Mouse (Mus musculus) large intestine, adult 2 months (tissue): ENCODE results near the gene Mtm1. TPM values are rescaled to one million over a fixed set of nuclear protein-coding genes. Genes with fewer than 3 reads are reported as not detected.

Source experiments
- DNase-seq: peaks from one replicate; pipeline ENCODE4 v3.0.0-alpha.2; 2012; ENCODE audit warnings: low read depth, low spot score
- WGBS: fragments of 180-500 bp; shearing (Covaris S2); methylation state at CpG from one replicate; pipeline ENCODE4 v1.1.7; 2018; 5-methylcytosine and 5-hydroxymethylcytosine counted together
- polyA plus RNA-seq: library from polyadenylated mRNA; depleted of rRNA; stranded (reverse); fragments of >200 nt; gene quantifications from 2 replicates; pipeline ENCODE4 v1.2.3, GENCODE M21; 2012; rRNA removed

The Mtm1 gene
- 6.4 and 8.4 TPM in 2 replicates for polyA plus RNA-seq

DNA sequence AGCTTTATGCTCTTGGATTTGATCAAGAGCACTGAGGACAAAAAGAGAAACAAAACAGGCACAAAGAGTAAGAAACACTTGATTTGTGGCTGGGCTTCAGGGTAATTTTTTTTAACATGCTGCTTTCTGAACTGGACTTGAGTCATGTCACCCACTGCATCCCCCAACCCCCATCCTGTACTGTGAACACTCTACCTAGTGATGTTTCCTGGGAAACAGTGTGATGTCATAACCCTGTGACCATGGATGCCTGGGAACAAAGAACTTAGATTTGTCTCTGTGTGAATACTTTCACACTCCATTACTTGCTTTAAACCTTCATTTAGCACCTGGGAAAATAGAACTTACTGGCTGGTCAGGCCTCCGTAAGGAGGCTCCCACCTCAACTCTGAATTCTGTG, at the start of gene Mtm1:
Gene Mtm1 (plus strand): TSS at position 301 of the 400 bp plus-strand sequence.
- 94% methylated on average over 1 of the region's 1 CpGs for WGBS

GRCm38 (mm10) chrX:71181526-71181925, 29.0 kb upstream of the Mtm1 start:
- WGBS = 84% methylated on average over 3 of the region's 3 CpGs
- DNase-seq = no peak

More for the DNA sequence above, at the start of gene Mtm1:
- no peak for DNase-seq

GRCm38 (mm10) chrX:71183671-71184070, 26.9 kb upstream of the Mtm1 start:
- DNase-seq = no peak
- WGBS = 72% methylated on average over 4 of the region's 4 CpGs

DNA sequence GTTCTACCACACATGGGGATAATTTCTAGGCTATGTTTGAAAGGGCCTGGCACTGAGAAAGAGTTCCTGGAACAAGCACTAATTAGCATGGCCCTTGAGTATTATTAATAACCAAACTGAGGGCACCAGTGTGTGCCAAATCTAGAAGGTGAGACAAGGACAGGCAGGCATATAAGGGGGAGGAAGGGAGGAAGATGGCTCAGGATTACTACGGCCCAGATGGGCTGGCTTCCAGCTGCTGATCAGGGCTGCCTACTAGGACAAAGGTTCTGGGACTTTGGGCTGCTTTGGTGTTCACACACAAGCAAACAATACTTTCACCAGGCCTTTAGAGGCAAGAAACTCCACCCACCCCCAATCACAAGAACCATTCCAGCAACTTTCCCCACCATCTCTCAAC, 24.2 kb upstream of the Mtm1 start:
- WGBS = 54% methylated on average over 1 of the region's 1 CpGs
- no peak for DNase-seq

DNA sequence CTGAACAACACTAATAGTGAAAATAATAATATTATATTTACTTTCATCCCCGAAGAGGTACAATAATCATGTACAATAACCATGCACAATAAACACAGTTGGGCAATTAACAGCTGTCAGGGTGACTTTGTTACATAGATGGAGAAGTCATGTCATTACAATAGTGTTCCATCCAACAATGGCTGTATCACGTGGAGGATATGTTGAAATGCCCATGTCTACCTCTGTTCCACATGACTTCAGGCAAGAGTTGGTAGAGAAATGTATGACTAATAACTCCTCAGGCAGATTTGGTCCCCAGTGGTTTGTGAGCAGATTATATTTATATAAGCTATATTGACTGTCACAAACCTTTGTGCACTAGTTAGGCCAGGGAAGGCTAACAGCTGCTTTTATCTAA, 5.8 kb upstream of the Mtm1 start:
- DNase-seq = no peak
- WGBS = 51% methylated on average over 2 of the region's 2 CpGs

DNA sequence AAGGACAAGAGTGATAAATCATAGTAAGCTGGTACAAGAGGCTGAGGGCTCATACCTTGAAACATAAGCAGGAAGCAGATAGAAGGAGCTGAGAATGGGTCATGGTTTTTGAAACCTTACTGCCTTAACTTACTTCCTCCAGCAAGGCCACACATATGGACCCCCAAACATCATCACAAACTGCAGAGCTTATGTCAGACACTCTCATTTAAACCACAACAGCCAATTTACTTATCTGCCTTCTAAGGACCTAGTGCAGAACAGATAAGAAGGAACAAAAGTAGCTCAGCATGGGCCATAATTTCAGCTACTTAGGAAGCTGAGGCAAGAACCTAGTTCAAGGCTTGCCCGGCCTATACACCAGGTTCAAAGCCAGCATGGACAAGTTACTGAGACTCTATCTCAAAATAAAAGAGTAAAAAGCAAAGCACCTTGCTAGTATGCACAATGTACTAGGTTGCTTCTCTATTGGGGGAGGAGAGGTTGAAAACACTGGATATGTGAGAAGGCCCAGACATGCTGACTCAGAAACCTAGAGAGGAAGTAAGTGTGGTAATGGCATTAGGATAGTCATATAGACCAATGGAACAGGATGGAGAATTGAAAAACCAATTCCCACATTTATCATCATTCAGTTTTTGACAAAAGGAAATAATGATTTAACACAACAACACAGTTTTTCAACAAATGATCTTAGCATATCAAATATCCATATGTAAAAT, 4.6 kb upstream of the Mtm1 start:
- DNase-seq = no peak
- 92% methylated on average over 1 of the region's 1 CpGs for WGBS

GRCm38 (mm10) chrX:71206595-71206994, 4.0 kb upstream of the Mtm1 start:
- 46% methylated on average over 1 of the region's 1 CpGs for WGBS
- no peak for DNase-seq

DNA sequence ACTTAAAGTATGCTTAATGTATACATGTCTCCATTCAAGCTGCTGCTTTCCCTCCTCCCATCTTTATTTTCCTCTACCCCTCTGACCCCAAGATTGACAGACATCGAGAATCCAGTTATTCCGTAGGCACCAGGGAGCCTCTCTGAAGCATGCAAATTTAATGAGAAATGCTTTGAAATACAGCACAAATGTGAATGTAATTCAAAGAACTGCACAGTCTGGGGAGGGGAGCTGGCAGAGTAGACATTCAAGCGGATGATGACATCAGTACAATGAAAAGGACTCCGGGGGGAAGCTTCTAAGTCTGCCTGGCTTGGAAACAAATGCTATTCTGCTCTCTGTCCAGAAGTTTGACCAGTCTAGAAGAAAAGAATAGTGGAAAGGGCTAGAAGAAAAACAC, 2.3 kb downstream of the Mtm1 start:
- WGBS = 71% methylated on average over 4 of the region's 4 CpGs
- DNase-seq = no peak

DNA sequence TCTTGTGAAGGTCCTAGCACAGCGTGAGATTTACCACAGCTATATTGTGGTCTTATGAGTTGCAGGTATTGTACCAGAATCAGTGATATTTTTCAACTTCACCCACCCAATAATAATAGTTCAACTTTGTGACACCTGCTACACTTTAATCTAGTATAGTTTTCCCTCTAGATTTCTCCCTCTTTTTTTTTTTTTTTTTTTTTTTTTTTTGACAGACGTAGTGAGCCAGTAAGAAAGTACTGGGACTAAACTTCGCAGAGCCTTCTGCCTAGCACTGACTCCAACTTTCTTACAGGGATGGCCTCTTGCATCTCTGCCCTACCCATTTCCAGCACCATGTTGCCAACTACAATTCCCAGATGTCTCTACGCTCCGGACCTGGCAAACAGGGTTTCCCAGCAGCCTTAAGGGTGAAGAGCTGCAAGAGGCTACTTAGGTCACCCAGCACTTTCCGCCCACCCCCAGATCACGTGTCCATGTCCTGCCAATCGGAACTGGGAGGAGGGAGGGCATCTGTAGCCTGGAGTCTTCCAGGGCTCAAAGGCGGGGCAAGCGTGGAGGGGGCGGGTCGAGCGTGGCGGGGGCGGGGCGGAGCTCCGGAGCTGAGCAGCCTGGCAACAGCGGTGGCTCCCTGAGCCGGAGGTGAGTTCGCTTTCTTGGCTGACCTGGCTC, 4.0 kb downstream of the Mtm1 start:
- WGBS = 16% methylated on average over 20 of the region's 20 CpGs
- peak; percentile 83 for DNase-seq

GRCm38 (mm10) chrX:71215113-71215708, 4.6 kb downstream of the Mtm1 start:
- WGBS = 16% methylated on average over 27 of the region's 27 CpGs
- DNase-seq = no peak

DNA sequence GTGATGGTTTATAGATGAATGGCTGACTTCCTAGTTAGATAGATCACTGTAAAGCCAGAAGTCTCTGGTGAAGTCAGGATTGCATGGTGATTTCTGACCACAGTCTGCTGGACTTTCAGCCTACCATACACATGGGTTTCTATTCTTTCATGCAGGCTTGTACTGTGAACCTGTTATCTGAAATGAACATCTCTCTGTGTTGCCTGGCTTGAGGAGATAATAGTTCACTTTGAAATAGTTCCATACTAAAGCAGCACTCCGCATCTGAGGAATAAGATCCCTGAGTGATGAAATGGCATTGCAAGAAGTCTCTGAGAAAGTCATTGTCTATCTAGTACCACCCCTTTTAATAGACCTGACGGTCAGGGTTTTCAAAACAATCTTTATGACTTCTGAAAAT, 6.3 kb downstream of the Mtm1 start:
- WGBS = 55% methylated on average over 2 of the region's 2 CpGs
- DNase-seq = no peak

DNA sequence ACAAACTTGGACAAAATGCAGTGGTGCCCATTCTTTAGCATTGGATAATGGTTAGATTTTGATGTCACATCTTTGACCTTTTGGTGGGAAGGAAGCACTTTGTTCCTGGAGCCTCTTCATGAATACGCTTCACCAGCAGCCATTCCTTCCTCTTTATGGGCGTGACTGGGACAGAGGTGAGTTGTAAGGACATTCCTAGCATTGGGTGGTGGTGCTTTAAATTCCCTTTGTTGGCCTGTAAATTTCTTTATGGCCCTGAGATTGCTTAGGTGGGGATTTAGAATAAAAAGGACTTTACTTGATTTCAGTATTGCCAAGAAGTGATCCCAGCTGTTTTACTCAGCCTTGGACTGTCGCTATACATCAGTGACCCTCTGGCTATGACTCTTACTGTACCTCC, 8.3 kb downstream of the Mtm1 start:
- DNase-seq = peak; percentile 56
- WGBS = 46% methylated on average over 3 of the region's 3 CpGs

DNA sequence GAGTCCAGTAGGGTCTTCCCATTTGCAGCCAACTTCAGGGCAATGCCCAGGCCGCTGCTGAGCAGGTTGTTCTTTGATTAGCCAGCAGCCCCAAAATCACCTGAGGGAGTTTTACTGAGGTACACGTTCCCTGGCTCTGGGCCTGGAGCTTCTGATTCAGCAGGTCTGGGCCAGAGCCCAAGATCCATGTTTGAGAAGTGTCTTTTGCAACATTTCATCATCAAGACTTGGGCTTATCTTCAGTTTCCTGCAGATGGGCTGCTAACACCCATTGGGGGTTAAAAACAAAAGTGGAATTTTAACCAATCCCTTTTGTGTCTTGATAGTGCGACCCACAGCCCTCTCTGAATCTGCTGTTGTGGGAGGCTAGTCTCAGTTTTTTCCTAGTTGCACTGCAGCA, 10.3 kb downstream of the Mtm1 start:
- WGBS = 29% methylated on average over 3 of the region's 3 CpGs
- no peak for DNase-seq

DNA sequence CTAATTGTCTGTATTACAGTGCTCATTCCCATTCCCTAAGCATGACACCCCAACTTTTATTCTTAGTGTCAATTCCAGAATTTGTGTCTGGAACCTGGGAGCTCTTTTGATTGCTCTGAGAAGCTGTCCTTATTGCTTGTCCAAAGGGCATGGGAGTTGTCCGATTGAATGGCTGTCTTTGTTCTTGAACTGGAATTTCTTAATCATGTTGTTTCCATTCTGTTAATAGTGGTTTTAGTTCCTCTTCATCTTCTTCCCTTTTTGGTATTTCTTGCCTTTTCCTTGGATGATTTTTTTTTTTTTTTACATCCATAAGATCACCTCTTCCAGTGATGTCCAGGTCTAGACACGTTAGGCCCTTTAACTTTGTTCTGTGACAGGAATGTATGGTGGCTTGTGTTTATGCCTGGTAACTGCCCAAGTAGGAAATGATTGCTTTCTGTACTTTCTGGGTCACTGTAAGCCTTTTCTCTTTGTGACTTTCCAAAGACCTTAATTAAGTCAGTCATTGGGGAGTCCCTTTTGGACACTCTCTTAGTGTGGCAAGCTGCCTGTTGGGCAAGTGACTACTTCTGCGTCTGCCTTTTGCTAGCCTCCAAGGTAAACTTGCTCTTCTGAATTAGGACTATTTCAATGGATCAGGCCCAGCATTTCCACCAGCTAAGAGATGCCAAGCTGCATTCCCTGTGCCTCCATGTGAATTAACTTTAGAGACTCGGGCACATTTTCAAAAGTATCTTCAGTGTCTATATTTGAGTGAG, 12.3 kb downstream of the Mtm1 start:
- no peak for DNase-seq
- WGBS = 52% methylated on average over 4 of the region's 4 CpGs

DNA sequence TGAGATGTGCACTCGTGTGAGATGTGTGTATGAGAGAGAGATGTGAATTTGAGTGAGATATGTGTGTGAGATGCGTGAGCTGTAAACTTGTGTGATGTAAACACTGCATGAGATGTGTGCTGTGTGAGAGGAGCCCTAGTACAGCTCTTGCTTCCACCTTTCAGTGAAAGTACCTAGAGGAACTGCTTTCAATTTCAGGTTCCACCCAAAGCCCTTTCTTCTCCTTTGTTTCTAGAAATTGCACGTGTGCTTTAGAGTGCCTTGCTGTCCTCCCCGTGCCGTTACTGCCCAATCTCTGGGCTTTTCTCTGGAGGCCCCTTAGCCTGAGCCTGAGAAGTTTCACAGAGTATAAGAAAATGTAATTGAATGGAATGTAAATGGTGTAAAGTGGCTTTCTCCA, 16.3 kb downstream of the Mtm1 start:
- DNase-seq = no peak
- 57% methylated on average over 5 of the region's 5 CpGs for WGBS

GRCm38 (mm10) chrX:71228200-71228599, 17.6 kb downstream of the Mtm1 start:
- DNase-seq = no peak
- WGBS = 24% methylated on average over 3 of the region's 3 CpGs

- 93% methylated on average over 2 of the region's 2 CpGs for WGBS
- DNase-seq = no peak
Measured at GRCm38 (mm10) chrX:71230847-71231246, 20.3 kb downstream of the Mtm1 start.

DNA sequence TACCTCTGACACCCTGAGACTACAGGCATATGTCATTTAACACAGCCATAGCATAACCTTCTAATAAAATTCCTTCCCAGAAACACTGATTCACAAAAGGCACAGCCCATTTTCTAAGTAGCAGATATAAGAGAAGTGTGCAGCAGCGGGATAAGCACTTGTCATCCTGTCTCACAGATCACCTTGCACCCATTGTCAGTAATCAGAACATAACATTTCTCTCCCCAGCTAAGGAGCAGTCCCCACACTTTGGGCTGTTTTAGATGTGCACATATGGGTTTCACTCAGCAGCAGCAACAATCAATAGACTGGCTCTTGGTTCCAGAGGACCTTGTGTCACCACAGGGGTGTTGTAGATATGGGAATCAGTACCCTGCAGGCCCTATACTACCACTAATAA, 45.9 kb downstream of the Mtm1 start:
- 87% methylated on average over 1 of the region's 1 CpGs for WGBS

GRCm38 (mm10) chrX:71260857-71261256, 50.3 kb downstream of the Mtm1 start:
- 93% methylated on average over 4 of the region's 4 CpGs for WGBS
- no peak for DNase-seq

More for the DNA sequence above, 45.9 kb downstream of the Mtm1 start:
- no peak for DNase-seq

DNA sequence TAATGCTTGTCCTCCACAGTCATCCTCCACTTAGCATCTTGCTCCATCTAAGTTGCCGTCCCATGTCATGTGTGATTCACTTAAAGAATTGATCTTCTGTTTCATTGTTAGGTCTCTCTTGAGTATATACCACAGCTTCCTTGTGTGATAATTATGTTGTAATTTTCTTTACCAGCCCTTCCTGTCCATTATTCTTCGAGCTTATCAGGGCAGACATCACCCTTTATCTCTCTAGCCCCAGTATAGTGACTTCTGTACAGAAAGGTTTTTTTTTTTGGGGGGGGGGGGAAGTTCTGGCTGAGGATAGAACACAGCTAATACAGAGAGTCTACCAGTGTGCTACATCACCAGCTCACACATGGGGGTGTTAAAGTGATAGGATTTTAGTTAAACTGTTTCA, 53.7 kb downstream of the Mtm1 start:
- 63% methylated on average over 2 of the region's 2 CpGs for WGBS
- DNase-seq = no peak
